ENCODE assay signal across 9 mouse cellular contexts in the genomic region with DNA sequence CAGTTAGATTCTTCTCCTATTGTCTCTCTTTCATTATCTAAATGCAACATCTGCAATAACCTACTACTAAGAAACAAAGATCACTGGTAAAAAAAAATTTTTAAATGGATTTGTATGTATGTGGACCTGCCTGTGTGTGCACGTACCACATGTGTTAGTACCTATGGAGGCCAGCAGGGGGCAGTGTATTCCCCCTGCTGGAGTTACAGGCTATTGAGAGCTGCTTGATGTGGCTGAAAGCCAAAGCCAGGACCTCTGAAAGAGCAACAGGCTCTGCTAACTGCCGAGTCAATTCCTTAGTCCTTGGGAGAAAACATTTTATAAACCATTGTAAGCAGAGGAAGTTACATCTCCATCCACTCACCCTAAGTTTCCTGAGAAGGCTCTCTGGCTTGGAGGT. TPM values are rescaled to one million over a fixed set of nuclear protein-coding genes. Genes with fewer than 3 reads are reported as not detected.
DNase-seq lines count a peak whose midpoint lies in the region; ATAC-seq and TF ChIP-seq lines count a peak whose summit lies in the region.
"Had no signal": no experiment of that assay in that cellular context is flagged by ENCODE, and none has a peak within 500 bp of the region (broad histone marks: within the 10 kb centered on the region; RNA-seq: fewer than 3 reads in every experiment).

No protein-coding gene starts in this region.

- TF ChIP-seq POLR2A in bone marrow macrophage, adult 2 months (IDR thresholded peaks at IDR 0.05; ENCODE audit: borderline replicate concordance, low read depth, low read length) = no peak

- peak; percentile 80 for TF ChIP-seq CTCF in bone marrow macrophage, adult 2 months (IDR thresholded peaks at IDR 0.05; ENCODE audit: low read depth, low read length)

- H3K4me3 ChIP-seq in neural tube, embryonic 11.5 days (ENCODE audit: low read depth, low read length) = no peak overlapping the region
- H3K4me3 ChIP-seq in neural tube, embryonic 15.5 days (replicated peaks) = no peak overlapping the region
- H3K4me3 ChIP-seq in bone marrow macrophage, adult 2 months (ENCODE audit: insufficient read depth, low read length) = no peak overlapping the region
- H3K4me3 ChIP-seq: midbrain, embryonic 12.5 days had no signal

- no peaks in the 10 kb centered on the region for H3K36me3 ChIP-seq in neural tube, embryonic 11.5 days (ENCODE audit: control insufficient read depth, insufficient read depth, low read length)
- H3K36me3 ChIP-seq in neural tube, embryonic 15.5 days = no peaks in the 10 kb centered on the region
- H3K36me3 ChIP-seq: midbrain, embryonic 12.5 days had no signal

- H3K4me1 ChIP-seq in neural tube, embryonic 11.5 days (ENCODE audit: control insufficient read depth, insufficient read depth, low read length) = no peaks in the 10 kb centered on the region
- H3K4me1 ChIP-seq in neural tube, embryonic 15.5 days = no peaks in the 10 kb centered on the region
- peaks cover 4% of the 10 kb centered on the region for H3K4me1 ChIP-seq in bone marrow macrophage, adult 2 months (ENCODE audit: control insufficient read depth, insufficient read depth, low read length)
- H3K4me1 ChIP-seq: midbrain, embryonic 12.5 days had no signal

- peak; percentile 51 for DNase-seq in embryo, embryonic 10 days (ENCODE audit: low spot score)
- DNase-seq in embryo, embryonic 9.5 days (ENCODE audit: extremely low spot score) = no peak
- peak; percentile 52 for DNase-seq in neural tube, embryonic 11.5 days (ENCODE audit: low spot score)
- peak; percentile 60 to 68 for DNase-seq in kidney, adult 8-10 months
- DNase-seq in retina, embryonic 14.5 days (ENCODE audit: low spot score) = peak; percentile 54
- no peak for DNase-seq in right cerebral cortex, adult 2 months (ENCODE audit: low spot score in 2 of 2)

- no peaks in the 10 kb centered on the region for H3K27me3 ChIP-seq in neural tube, embryonic 11.5 days (ENCODE audit: control insufficient read depth, insufficient read depth, low read length)
- no peaks in the 10 kb centered on the region for H3K27me3 ChIP-seq in neural tube, embryonic 15.5 days (replicated peaks)

- no peak overlapping the region for H3K9ac ChIP-seq in neural tube, embryonic 11.5 days (ENCODE audit: low read length)
- no peak overlapping the region for H3K9ac ChIP-seq in neural tube, embryonic 15.5 days (replicated peaks)
- H3K9ac ChIP-seq: midbrain, embryonic 12.5 days had no signal

- no peak for ATAC-seq in neural tube, embryonic 11.5 days (ENCODE audit: insufficient read depth, low FRiP score, low TSS enrichment)
- ATAC-seq in neural tube, embryonic 15.5 days (ENCODE audit: low FRiP score) = no peak

- H3K27ac ChIP-seq in neural tube, embryonic 11.5 days (ENCODE audit: low read depth, low read length) = no peak overlapping the region
- H3K27ac ChIP-seq in neural tube, embryonic 15.5 days (replicated peaks) = no peak overlapping the region
- H3K27ac ChIP-seq in bone marrow macrophage, adult 2 months (ENCODE audit: insufficient read depth, low read depth, low read length) = no peak overlapping the region
- H3K27ac ChIP-seq: midbrain, embryonic 12.5 days had no signal

- no peak overlapping the region for H3K4me2 ChIP-seq in neural tube, embryonic 11.5 days (ENCODE audit: low read depth)
- H3K4me2 ChIP-seq in neural tube, embryonic 15.5 days = no peak overlapping the region
- H3K4me2 ChIP-seq: midbrain, embryonic 12.5 days had no signal

- no peaks in the 10 kb centered on the region for H3K9me3 ChIP-seq in neural tube, embryonic 11.5 days (ENCODE audit: control insufficient read depth, low read length)
- H3K9me3 ChIP-seq in neural tube, embryonic 15.5 days (replicated peaks) = no peaks in the 10 kb centered on the region
- H3K9me3 ChIP-seq: midbrain, embryonic 12.5 days had no signal

- 68% methylated on average over 2 of the region's 2 CpGs for WGBS in neural tube, embryonic 11.5 days
- 55% methylated on average over 2 of the region's 2 CpGs for WGBS in neural tube, embryonic 15.5 days

RNA-seq across cellular contexts. Expression of a gene that starts 10.6 kb away (rescaled TPM):
- polyA plus RNA-seq in neural tube, embryonic 11.5 days (2014; fragmentation: Nextera tagmentation; extraction: Ambion mirVana) = 39.5 and 39.8 TPM in 2 replicates
- polyA plus RNA-seq in neural tube, embryonic 15.5 days (2015; fragmentation: Nextera tagmentation; extraction: Ambion mirVana) = 23.0 TPM in 2 replicates
- polyA plus RNA-seq in bone marrow macrophage, adult 2 months (2012; ENCODE audit: insufficient read depth, insufficient read length, missing spikeins) = 14.1 and 18.3 TPM in 2 replicates

RNA-seq across cellular contexts. Expression of a gene that starts 55.3 kb away (rescaled TPM):
- polyA plus RNA-seq in neural tube, embryonic 11.5 days (2014; fragmentation: Nextera tagmentation; extraction: Ambion mirVana) = 8.2 and 12.3 TPM in 2 replicates
- polyA plus RNA-seq in neural tube, embryonic 15.5 days (2015; fragmentation: Nextera tagmentation; extraction: Ambion mirVana) = 12.0 and 14.6 TPM in 2 replicates
- 0.21 TPM in 1 of 2 replicates, not detected in the other for polyA plus RNA-seq in bone marrow macrophage, adult 2 months (2012; ENCODE audit: insufficient read depth, insufficient read length, missing spikeins)

Comparison
In these comparisons a context has a peak if more than half of its experiments do, and no peak if none do; other contexts are left out.
1. DNase-seq: peak in embryo, embryonic 10 days (single experiment), neural tube, embryonic 11.5 days (single experiment), kidney, adult 8-10 months (2 of 2) and retina, embryonic 14.5 days (single experiment); none in embryo, embryonic 9.5 days (single experiment) and right cerebral cortex, adult 2 months (0 of 2).